Mouse (Mus musculus) spleen, adult 2 months (tissue): ENCODE measurements around the gene Bcar3.

Experiments used
- CTCF ChIP-seq: fragments of 200-500 bp; IDR thresholded peaks from 2 replicates; pipeline ENCODE4 v1.5.1; 2011; ENCODE audit warnings: mild to moderate bottlenecking, inconsistent platforms; ENCODE audit not compliant: insufficient read depth, insufficient read length, insufficient replicate concordance; ENCODE audit errors: extremely low read depth
- POLR2A ChIP-seq: fragments of 200-500 bp; IDR thresholded peaks from 2 replicates; pipeline ENCODE4 v1.6.1; 2011; ENCODE audit warnings: low read depth, low read length, inconsistent platforms

GRCm38 (mm10) chr3:122387771-122388170 lies 93.8 kb downstream of the Bcar3 start:
- no peak for TF ChIP-seq POLR2A
- TF ChIP-seq CTCF = no peak
